Mouse (Mus musculus): ENCODE results near the gene Emc9.

DNA sequence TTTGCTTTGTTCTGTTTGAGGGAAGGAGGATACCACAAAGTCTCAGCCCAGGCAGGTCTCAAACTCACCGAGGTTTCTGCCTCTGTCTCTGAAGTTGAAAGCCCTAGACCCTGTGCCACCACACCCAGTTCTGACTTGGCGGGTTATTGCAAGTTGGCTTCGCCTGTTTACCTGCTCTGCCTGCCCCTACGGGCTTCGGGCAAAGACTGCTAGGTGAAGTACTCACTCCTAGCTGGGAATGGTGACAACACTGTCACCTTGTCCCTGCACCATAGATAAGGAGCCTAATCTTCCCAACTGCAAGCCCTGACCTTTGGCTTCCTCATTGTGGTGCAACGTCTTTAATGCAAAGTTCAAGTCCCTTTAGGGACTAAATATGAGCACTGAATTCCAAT, 461 bp upstream of the Emc9 start:
- no peak for TF ChIP-seq POLR2A (IDR thresholded peaks at IDR 0.05; ENCODE audit: borderline replicate concordance, extremely low read depth, insufficient read depth, insufficient read length, poor library complexity, severe bottlenecking)
- no peak for TF ChIP-seq CTCF (IDR thresholded peaks at IDR 0.05; ENCODE audit: borderline replicate concordance, extremely low read depth, insufficient read depth, insufficient read length)
